Mouse (Mus musculus) brain, adult 10 weeks (tissue): Measurements from ENCODE around the gene Tmem104. TPM values are rescaled to one million over a fixed set of nuclear protein-coding genes. Genes with fewer than 3 reads are reported as not detected.

Experiments used
- polyA plus RNA-seq: library from polyadenylated mRNA; stranded (reverse); fragments of 350-450 nt; fragmentation: Illumina TruSeq; extraction: RNeasy Lipid Tissue Mini Kit (QIAGEN cat#74804); gene quantifications from one replicate; pipeline ENCODE4 v1.2.3, GENCODE M21; 2015; ENCODE audit warnings: low read depth, low replicate concordance

The Tmem104 gene
- polyA plus RNA-seq = 8.2 TPM

DNA sequence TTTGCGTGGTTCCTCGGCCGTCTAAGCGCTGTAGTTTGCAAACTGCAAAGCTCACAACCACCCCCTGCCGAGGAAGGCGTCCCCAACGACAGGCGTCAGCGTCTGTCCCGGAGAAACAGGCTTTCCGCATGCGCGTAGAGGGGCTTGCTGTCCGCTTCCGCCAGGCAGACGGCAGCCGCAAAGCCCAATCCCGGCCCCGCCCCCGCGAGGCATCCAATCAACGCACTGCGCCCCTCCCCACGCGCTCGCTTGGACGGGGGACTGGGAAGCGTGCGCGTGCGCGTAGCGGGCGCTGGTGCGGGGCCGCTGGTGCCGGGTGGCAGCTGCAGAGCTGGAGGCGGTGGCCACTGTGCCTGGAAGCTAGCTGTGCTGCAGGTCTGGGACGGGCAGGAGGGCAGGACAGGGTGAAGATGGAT lies at the start of gene Tmem104:
Tmem104 (plus strand) TSS at position 264 of the 416 bp plus-strand sequence.

DNA sequence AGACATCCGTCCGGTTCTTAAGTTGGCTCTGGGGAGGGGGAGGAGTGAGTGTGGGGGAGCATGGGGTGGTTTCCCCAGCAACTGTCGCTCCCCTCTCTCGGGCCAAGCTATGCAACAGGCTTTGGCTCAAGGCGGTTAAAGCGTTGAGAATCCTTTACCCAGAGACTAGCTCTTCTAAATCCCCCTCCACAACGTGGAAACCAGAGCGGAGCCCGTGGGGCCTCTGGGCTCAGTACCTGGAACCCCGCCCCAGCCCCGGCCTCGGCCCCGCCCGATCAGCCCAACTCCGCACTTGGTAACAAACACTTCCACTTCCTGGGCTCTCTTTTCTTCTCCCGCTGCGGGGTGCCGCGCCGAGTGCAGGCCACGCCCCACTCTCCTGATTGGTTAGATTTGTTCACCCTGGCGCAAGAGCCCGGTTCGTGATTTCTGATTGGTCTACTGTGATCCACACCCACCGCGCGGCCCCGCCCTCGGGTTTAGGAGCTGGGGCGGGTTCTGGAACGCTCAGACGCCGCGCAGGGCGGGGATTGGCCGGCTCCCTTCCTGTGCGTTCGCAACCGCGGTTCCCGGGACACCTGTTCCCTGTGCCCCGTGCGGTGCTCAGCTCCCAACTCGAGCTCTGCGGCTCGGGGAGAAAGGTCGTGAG lies 24.3 kb upstream of the Tmem104 start, which contains the start of gene Slc9a3r1:
Slc9a3r1 (plus strand) TSS at position 510 of the 649 bp plus-strand sequence.

DNA sequence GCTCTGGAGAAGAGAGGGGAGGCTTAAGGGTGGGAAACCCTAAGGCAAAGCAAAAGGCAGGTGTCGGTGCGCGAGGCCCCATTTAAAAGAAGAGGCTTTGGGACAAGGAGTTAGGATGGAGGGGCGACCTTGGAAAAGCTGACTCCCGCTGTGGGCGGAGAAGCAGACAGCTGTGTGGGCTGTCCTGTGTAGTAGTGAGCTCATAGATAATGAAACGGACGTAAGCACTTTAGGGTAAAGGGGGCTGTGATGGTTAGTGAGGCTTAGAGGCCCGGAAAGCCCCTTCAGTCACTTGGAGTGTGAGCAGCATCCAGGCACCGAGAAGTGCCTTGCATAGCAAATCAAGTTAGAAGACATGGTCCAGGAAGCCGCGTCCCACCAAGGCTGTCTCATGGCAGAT lies 406 bp downstream of the Tmem104 start, which contains the start of gene Nat9:
Nat9 (minus strand) TSS at position 167 of the 400 bp plus-strand sequence.

DNA sequence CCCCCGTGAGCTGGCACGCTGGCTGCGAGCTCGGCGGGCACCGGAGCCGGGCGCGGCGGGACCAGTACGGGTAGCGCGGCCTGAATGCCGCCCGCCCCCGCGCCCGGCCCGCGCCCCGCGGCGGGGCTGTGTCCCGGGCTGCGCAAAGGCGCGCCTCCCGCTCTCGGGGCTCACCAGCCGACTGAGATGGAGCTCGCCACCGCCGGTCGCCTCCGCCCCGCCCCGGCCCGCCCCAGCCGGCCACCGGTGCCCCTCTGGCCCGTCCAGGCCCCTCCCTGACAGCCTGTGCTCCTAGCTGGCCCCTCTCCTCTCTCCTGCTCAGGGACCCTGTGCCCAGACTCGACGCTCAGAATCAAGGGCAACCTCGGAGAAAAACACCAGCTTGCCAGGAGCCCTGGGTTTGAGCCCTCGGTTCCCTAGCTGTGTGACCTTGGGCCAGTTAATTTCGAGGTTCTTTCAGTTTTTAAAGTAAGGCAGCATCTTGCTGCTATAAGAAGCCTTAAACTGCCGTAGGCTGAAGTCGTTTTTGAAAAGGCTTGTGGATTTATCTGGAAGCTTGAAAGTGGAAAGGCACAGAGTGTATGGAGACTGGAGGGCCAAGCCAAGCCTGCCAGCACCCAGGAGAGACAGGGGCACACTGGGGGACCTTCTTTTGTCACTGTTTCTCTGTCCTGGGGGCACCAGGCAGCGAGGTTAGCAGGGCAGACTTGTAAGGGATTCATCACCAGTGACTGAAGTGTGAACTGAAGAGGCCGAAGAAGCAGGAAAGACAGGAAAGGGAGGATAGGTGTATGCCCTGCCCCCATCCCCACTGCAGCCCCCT lies 80.0 kb downstream of the Tmem104 start, which contains the start of gene Grin2c:
Grin2c (minus strand) TSS at position 183 of the 823 bp plus-strand sequence.

DNA sequence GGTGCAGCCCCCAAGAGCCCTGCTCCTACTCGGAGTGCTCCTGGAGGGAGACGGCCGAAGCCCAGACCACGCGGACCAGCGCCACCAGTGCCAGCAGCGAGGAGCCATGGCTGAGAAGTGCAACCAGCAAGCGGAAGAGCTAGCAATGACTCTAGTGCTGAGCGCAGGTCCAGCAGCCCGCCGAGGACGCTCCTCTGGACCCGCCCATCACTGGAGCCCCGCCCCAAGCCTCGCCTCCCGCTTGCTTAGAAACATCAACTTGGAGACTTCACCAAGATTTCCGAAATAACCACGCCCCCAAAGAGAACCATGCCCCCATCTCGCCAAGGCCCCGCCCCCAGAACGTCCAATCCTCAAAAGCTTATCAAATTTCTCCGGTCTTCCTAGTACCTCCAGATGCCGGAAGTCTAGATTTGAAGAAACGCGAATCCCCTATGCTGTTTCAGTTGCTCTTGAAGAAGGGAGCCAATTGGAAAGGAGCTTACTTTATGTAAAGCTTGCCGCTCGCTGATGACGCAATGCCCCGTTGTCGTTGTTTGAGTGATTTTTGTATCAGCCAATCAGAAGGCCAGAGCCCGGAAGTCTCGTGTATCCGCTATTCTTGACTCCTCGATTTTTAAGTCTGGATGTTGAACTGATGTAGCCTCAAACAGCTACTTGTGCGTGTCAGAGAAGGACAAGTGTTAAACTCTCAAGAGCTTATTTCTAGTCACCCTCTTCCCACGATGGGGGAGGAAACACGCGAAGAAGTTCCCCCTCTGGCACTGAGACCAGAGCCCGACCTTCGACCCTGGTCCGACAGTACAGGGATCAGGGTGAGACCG lies 89.7 kb downstream of the Tmem104 start, which contains the start of gene Fdxr:
Fdxr (minus strand) TSS at position 271 of the 824 bp plus-strand sequence.

Other genes starting within 250 kb of the Tmem104 start
- not detected for gene Cd300c, start 218.3 kb upstream of the Tmem104 start, polyA plus RNA-seq
- not detected for gene Cd300ld, start 197.6 kb upstream of the Tmem104 start, polyA plus RNA-seq
- 8.6 TPM for gene Cd300c2, start 185.6 kb upstream of the Tmem104 start, polyA plus RNA-seq
- not detected for gene Cd300ld2, start 171.3 kb upstream of the Tmem104 start, polyA plus RNA-seq
- not detected for gene Cd300ld4, start 160.5 kb upstream of the Tmem104 start, polyA plus RNA-seq
- gene Cd300ld5, start 149.7 kb upstream of the Tmem104 start, polyA plus RNA-seq = 2.1 TPM
- gene Cd300ld3, start 139.1 kb upstream of the Tmem104 start, polyA plus RNA-seq = 0.70 TPM
- gene Cd300e, start 125.3 kb upstream of the Tmem104 start, polyA plus RNA-seq = not detected
- 14.0 TPM for gene Rab37, start 96.1 kb upstream of the Tmem104 start, polyA plus RNA-seq
- not detected for gene Cd300lf, start 53.5 kb upstream of the Tmem104 start, polyA plus RNA-seq
- 53.0 TPM for gene Slc9a3r1, start 24.1 kb upstream of the Tmem104 start, polyA plus RNA-seq
- 35.8 TPM for gene Nat9, start 372 bp downstream of the Tmem104 start, polyA plus RNA-seq
- 23.0 TPM for gene Grin2c, start 79.8 kb downstream of the Tmem104 start, polyA plus RNA-seq
- 20.1 TPM for gene Fdxr, start 89.6 kb downstream of the Tmem104 start, polyA plus RNA-seq
- gene Fads6, start 110.2 kb downstream of the Tmem104 start, polyA plus RNA-seq = 19.8 TPM
- 0.85 TPM for gene Otop2, start 119.7 kb downstream of the Tmem104 start, polyA plus RNA-seq
- gene Ush1g, start 134.6 kb downstream of the Tmem104 start, polyA plus RNA-seq = 0.39 TPM
- not detected for gene Otop3, start 147.2 kb downstream of the Tmem104 start, polyA plus RNA-seq
- 75.8 TPM for gene Hid1, start 180.3 kb downstream of the Tmem104 start, polyA plus RNA-seq
- 13.6 TPM for gene Cdr2l, start 194.4 kb downstream of the Tmem104 start, polyA plus RNA-seq
- gene Mrpl58, start 216.3 kb downstream of the Tmem104 start, polyA plus RNA-seq = 127 TPM
- gene Atp5h, start 232.5 kb downstream of the Tmem104 start, polyA plus RNA-seq = 1,061 TPM
- 73.5 TPM for gene Kctd2, start 232.6 kb downstream of the Tmem104 start, polyA plus RNA-seq